Mouse (Mus musculus) kidney, embryonic 15.5 days (tissue): ENCODE results near the gene Ywhae. TPM values are rescaled to one million over a fixed set of nuclear protein-coding genes. Genes with fewer than 3 reads are reported as not detected.

Experiments
- ATAC-seq: fragments of 200-750 bp; cut with Nextera tagmentation; replicated peaks from 2 replicates; pipeline ENCODE4 v1.8.0; 2017; ENCODE audit warnings: moderate TSS enrichment; ENCODE audit not compliant: low FRiP score
- H3K27ac ChIP-seq: fragments of 300-500 bp; sonication (generic); 2 replicates; pipeline ENCODE4 v1.5.1; 2015; ENCODE audit warnings: mild to moderate bottlenecking, inconsistent platforms
- H3K27me3 ChIP-seq: fragments of 300-500 bp; sonication (generic); 2 replicates; pipeline ENCODE4 v1.6.1; 2015; ENCODE audit warnings: inconsistent platforms
- H3K36me3 ChIP-seq: fragments of 300-500 bp; sonication (generic); 2 replicates; pipeline ENCODE4 v1.6.1; 2015; ENCODE audit warnings: inconsistent platforms
- H3K4me1 ChIP-seq: fragments of 300-500 bp; sonication (generic); 2 replicates; pipeline ENCODE4 v1.6.1; 2015; ENCODE audit warnings: inconsistent platforms
- H3K4me2 ChIP-seq: fragments of 300-500 bp; sonication (generic); 2 replicates; pipeline ENCODE4 v1.6.1; 2015; ENCODE audit warnings: moderate library complexity, mild to moderate bottlenecking, inconsistent platforms
- H3K4me3 ChIP-seq: fragments of 300-500 bp; sonication (generic); replicated peaks from 2 replicates; pipeline ENCODE4 v1.5.1; 2015; ENCODE audit warnings: mild to moderate bottlenecking, inconsistent platforms
- H3K9ac ChIP-seq: fragments of 300-500 bp; sonication (generic); 2 replicates; pipeline ENCODE4 v1.6.1; 2015; ENCODE audit warnings: mild to moderate bottlenecking, inconsistent platforms
- H3K9me3 ChIP-seq: fragments of 300-500 bp; sonication (generic); replicated peaks from 2 replicates; pipeline ENCODE4 v1.6.1; 2016; ENCODE audit warnings: inconsistent platforms
- WGBS: fragments of 180-500 bp; shearing (Covaris S2); methylation state at CpG from one replicate; pipeline ENCODE4 v1.1.7; 2015; ENCODE audit warnings: mixed read lengths; 5-methylcytosine and 5-hydroxymethylcytosine counted together
- polyA plus RNA-seq: library from polyadenylated mRNA; unstranded; fragments of >200 nt; fragmentation: Nextera tagmentation; extraction: Ambion mirVana; gene quantifications from 2 replicates; pipeline ENCODE4 v1.2.1, GENCODE M21; 2015

Ywhae gene
- polyA plus RNA-seq, 1 experiment from 2014 or later: 963 TPM

DNA sequence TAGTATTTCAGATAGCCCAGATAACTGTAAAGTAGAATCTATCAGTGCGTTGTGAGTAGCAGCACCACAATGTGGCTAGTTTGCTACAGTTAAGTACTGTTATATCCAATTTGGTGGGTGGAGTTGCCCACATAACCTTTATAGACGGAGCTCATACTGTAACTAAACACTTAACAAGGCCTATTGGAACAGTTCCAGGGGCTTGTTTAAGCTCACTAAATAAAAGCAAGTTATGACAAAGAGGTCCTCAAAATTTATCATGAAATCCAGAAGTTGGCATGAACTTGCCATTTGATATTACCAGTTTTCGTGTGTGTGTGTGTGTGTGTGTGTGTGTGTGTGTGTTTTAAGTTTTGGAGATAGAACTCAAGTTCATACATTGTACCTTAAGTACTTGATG is 7.5 kb downstream of the Ywhae start:
- no peak overlapping the region for H3K4me2 ChIP-seq
- no peaks in the 10 kb centered on the region for H3K9me3 ChIP-seq
- no peak overlapping the region for H3K4me3 ChIP-seq
- peaks cover 52% of the 10 kb centered on the region for H3K4me1 ChIP-seq
- no peak overlapping the region for H3K27ac ChIP-seq
- H3K27me3 ChIP-seq: no peaks in the 10 kb centered on the region
- no peak for ATAC-seq
- WGBS: 70% methylated on average over 3 of the region's 3 CpGs
- no peak overlapping the region for H3K9ac ChIP-seq
- H3K36me3 ChIP-seq: peaks cover 46% of the 10 kb centered on the region

DNA sequence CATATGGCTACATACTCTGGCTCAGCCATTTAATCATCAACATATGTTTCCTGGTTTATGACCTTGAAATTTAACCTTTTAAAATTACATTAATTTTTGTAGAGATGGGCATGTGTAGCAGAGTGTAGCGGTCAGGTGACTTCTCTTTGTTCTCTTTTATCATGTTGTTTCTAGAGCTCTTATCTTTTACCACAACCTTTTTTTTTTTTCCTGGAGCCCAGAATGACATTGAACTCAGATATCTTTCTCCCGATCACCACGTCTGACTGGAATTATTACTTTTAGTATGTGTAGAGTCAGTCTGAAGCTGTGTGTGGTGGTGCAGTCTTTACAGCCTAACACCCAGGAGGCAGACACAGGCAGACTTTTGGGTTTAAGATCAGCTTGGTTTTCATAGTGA is 8.9 kb downstream of the Ywhae start:
- Histone ChIP-seq H3K27ac (no peak overlapping the region), H3K4me1 (peaks cover 40% of the 10 kb centered on the region), H3K9ac (no peak overlapping the region), H3K4me3 (no peak overlapping the region), H3K36me3 (peaks cover 45% of the 10 kb centered on the region), H3K9me3 (no peaks in the 10 kb centered on the region), H3K4me2 (no peak overlapping the region), H3K27me3 (no peaks in the 10 kb centered on the region)
- 74% methylated on average over 3 of the region's 3 CpGs for WGBS
- ATAC-seq: no peak

DNA sequence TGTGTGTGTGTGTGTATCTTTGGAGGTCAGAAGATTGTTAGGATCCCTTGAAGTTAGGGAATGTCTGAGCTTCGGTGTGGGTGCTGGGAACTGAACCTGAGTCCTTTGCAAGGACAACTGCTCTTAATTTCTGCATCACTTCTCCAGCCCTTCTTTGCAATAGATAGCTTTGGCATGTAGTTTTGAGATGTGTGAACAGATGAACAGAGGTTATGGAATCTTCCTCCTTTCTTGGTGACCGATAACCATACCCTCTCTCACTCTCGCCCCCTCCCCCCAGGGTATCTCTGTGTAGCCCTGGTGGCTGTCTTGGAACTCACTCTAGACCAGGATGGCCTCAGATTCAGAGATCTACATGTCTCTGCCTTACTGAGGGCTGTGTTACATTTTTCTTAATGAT is 12.1 kb downstream of the Ywhae start:
- 91% methylated on average over 3 of the region's 3 CpGs for WGBS
- Histone ChIP-seq H3K27ac (no peak overlapping the region), H3K27me3 (no peaks in the 10 kb centered on the region), H3K4me3 (no peak overlapping the region), H3K4me2 (no peak overlapping the region), H3K9me3 (no peaks in the 10 kb centered on the region), H3K4me1 (peaks cover 42% of the 10 kb centered on the region), H3K9ac (no peak overlapping the region), H3K36me3 (peaks cover 39% of the 10 kb centered on the region)
- ATAC-seq: no peak

DNA sequence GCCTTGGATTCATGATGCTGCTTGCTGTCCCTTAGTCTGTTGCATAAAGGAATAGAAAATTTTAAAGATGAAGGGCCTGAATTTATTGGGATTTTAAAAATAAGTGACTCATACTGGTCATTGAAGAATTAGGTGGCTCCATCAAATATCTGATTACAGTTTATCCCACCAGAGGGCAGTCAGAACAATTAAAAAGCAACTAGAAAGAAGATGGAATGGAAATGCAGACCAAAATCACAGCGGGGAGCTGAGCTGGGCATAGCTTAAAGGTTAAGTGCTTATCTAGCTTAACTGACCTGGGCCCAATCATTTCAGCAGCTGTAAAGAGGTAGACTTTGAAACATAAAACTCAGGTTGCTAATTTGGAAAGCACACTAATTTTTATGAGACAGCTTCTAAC is 17.9 kb downstream of the Ywhae start:
- Histone ChIP-seq H3K4me1 (peaks cover 26% of the 10 kb centered on the region), H3K9ac (no peak overlapping the region), H3K4me3 (no peak overlapping the region), H3K27ac (no peak overlapping the region), H3K27me3 (no peaks in the 10 kb centered on the region), H3K9me3 (no peaks in the 10 kb centered on the region), H3K4me2 (no peak overlapping the region), H3K36me3 (peaks cover 53% of the 10 kb centered on the region)
- no peak for ATAC-seq
- WGBS: 80% methylated on average over 1 of the region's 1 CpGs

DNA sequence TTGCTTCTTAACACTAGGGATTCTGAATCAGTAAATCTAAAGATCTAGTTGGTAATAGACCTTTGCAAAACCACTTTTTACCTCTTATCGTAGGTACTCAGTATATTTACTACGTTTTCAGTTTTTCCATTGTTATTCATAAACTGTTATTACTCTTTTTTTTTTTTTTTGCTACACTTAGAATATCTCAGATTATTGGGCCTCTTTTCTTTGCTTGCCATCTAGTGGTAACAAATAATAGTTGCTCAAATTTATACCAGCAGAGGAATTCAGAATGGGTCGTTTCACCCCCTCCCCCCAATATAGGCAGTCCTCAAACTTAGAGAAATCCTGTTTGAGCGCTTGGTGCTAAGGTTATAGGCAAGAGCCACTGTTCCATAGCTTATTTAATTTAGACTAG is 18.4 kb downstream of the Ywhae start:
- Histone ChIP-seq H3K27me3 (no peaks in the 10 kb centered on the region), H3K36me3 (peaks cover 57% of the 10 kb centered on the region), H3K4me1 (peaks cover 26% of the 10 kb centered on the region), H3K27ac (no peak overlapping the region), H3K9ac (no peak overlapping the region), H3K4me2 (no peak overlapping the region), H3K4me3 (no peak overlapping the region), H3K9me3 (no peaks in the 10 kb centered on the region)
- ATAC-seq: no peak
- 75% methylated on average over 4 of the region's 4 CpGs for WGBS

DNA sequence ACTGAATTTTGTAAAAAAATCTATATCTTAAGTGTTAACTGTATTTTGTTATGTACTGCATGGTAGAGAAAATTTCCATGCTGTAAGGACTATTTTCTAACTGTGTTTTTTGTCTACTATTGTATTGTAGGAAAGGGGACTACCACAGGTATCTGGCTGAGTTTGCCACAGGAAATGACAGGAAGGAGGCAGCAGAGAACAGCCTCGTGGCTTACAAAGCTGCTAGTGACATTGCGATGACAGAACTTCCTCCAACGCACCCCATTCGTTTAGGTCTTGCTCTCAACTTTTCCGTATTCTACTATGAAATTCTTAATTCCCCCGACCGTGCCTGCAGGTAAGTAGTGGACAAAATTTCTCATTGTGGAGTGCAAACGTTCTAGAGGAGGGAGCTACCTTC is 24.0 kb downstream of the Ywhae start:
- H3K27ac ChIP-seq: no peak overlapping the region
- no peaks in the 10 kb centered on the region for H3K27me3 ChIP-seq
- H3K9me3 ChIP-seq: no peaks in the 10 kb centered on the region
- no peak overlapping the region for H3K4me3 ChIP-seq
- no peak for ATAC-seq
- WGBS: 90% methylated on average over 8 of the region's 8 CpGs
- no peak overlapping the region for H3K9ac ChIP-seq
- no peaks in the 10 kb centered on the region for H3K4me1 ChIP-seq
- peaks cover 89% of the 10 kb centered on the region for H3K36me3 ChIP-seq
- H3K4me2 ChIP-seq: no peak overlapping the region

DNA sequence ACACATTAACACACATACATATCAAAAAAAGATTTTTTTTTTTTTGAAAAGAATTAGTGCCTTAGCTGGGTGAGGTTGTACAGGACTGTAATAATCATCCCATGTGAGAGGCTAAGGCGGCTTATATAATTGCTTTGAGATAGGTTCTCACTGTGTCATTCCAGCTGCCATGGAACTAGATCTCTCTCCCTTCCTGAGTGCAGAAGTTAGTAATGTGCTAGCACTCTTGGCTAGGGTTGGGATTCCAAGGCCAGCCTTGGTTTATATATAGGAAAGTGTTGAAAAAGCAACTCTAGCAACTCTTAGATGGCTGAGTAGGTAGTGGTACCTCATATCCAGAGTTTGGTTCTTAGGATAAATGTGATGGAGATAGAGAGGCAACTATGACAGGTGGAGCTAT is 25.9 kb downstream of the Ywhae start:
- WGBS: 93% methylated on average over 1 of the region's 1 CpGs
- H3K9ac ChIP-seq: no peak overlapping the region
- no peaks in the 10 kb centered on the region for H3K27me3 ChIP-seq
- no peak for ATAC-seq
- H3K4me2 ChIP-seq: no peak overlapping the region
- no peak overlapping the region for H3K27ac ChIP-seq
- 0 out of 2 replicates have a peak, but pooled peaks cover 2% of the 10 kb centered on the region for H3K4me1 ChIP-seq
- peaks cover 91% of the 10 kb centered on the region for H3K36me3 ChIP-seq
- no peak overlapping the region for H3K4me3 ChIP-seq
- H3K9me3 ChIP-seq: no peaks in the 10 kb centered on the region

DNA sequence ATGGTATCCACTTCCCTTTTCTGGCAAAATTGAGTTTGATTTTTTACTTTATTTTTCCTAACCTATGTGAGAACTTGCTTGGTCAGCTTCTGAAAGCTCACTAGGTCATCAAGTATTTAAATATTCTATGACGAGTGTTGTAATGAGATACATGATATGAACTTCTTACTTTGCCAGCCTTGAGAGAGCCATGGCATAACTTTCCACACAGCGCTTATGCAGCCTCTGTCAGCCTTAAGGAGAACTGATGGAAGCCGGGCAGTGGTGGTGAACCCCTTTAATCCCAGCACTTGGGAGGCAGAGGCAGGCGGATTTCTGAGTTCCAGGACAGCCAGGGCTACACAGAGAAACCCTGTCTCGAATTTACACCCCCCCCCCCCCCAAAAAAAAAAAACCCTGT is 28.1 kb downstream of the Ywhae start:
- 0 out of 2 replicates have a peak, but pooled peaks cover 2% of the 10 kb centered on the region for H3K4me1 ChIP-seq
- ATAC-seq: no peak
- H3K9ac ChIP-seq: no peak overlapping the region
- no peaks in the 10 kb centered on the region for H3K9me3 ChIP-seq
- peaks cover 95% of the 10 kb centered on the region for H3K36me3 ChIP-seq
- no peak overlapping the region for H3K4me3 ChIP-seq
- H3K4me2 ChIP-seq: no peak overlapping the region
- H3K27ac ChIP-seq: no peak overlapping the region
- no peaks in the 10 kb centered on the region for H3K27me3 ChIP-seq
- 90% methylated on average over 5 of the region's 5 CpGs for WGBS

DNA sequence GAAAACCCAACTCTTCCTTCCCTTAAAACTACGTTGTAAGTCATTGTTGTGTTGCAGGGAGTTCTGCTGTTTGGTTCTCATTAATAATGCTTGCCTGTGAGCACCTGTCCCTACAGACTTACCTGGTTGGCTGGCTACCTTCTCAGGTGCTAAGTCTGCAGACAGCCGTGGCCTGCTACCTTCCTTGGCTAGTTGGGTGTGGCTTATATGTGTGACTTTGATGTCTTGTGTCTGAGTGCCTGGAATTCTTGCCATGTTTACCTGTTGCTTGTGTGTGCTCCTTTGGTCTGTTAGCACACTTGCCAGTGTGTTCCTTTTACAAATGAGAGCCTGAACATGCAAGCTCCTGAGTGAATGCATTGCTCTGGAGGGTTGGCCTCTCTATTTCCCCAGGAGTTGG is 30.0 kb downstream of the Ywhae start:
- no peak for ATAC-seq
- WGBS: 79% methylated on average over 2 of the region's 2 CpGs
- no peak overlapping the region for H3K27ac ChIP-seq
- H3K27me3 ChIP-seq: no peaks in the 10 kb centered on the region
- no peak overlapping the region for H3K4me3 ChIP-seq
- H3K4me2 ChIP-seq: no peak overlapping the region
- H3K4me1 ChIP-seq: 0 out of 2 replicates have a peak, but pooled peaks cover 2% of the 10 kb centered on the region
- H3K9ac ChIP-seq: no peak overlapping the region
- peaks cover 97% of the 10 kb centered on the region for H3K36me3 ChIP-seq
- H3K9me3 ChIP-seq: no peaks in the 10 kb centered on the region

DNA sequence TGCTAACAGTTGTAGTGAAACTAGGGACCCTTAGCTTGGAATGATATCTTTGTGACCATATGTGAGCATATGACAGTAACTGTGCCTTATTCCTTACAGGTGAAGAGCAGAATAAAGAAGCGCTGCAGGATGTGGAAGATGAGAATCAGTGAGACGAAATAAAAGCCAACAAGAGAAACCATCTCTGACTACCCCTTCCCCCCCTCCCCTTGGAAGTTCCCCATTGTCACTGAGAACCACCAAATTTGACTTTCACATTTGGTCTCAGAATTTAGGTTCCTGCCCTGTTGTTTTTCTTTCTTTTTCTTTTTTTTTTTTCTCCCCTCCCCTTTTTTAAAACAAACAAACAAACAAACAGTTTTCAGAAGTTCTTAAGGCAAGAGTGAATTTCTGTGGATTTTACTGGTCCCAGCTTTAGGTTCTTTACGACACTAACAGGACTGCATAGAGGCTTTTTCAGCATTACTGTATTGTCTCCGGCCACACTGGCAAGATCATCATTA is 31.9 kb downstream of the Ywhae start:
- H3K9me3 ChIP-seq: no peaks in the 10 kb centered on the region
- no peak overlapping the region for H3K27ac ChIP-seq
- no peak overlapping the region for H3K9ac ChIP-seq
- no peak overlapping the region for H3K4me2 ChIP-seq
- WGBS: 84% methylated on average over 4 of the region's 4 CpGs
- peaks cover 17% of the 10 kb centered on the region for H3K4me1 ChIP-seq
- H3K36me3 ChIP-seq: peaks cover 81% of the 10 kb centered on the region
- H3K4me3 ChIP-seq: no peak overlapping the region
- H3K27me3 ChIP-seq: no peaks in the 10 kb centered on the region
- ATAC-seq: no peak

DNA sequence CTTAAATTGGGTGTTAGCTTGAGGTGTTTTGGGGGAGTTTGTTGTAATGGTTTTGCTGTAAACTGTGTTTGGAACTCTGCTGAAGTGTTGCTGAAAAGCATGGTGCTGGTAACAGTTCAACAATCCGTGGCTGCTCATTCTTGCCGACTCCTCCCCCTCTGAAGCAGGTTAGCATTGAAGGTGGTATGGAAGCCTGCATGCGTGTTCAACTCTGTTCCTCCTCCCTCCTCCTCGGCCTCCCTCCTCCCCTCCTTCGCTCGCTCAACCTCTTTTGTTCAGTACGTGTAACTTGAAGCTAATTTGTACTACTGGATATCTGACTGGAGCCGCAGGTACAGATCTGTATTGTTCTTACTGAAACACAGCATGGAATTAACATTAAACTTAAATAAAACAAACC is 32.5 kb downstream of the Ywhae start:
- Histone ChIP-seq H3K4me2 (no peak overlapping the region), H3K4me1 (peaks cover 19% of the 10 kb centered on the region), H3K36me3 (peaks cover 75% of the 10 kb centered on the region), H3K9me3 (no peaks in the 10 kb centered on the region), H3K27me3 (no peaks in the 10 kb centered on the region), H3K4me3 (no peak overlapping the region), H3K9ac (no peak overlapping the region), H3K27ac (no peak overlapping the region)
- ATAC-seq: no peak
- WGBS: 78% methylated on average over 8 of the region's 8 CpGs

DNA sequence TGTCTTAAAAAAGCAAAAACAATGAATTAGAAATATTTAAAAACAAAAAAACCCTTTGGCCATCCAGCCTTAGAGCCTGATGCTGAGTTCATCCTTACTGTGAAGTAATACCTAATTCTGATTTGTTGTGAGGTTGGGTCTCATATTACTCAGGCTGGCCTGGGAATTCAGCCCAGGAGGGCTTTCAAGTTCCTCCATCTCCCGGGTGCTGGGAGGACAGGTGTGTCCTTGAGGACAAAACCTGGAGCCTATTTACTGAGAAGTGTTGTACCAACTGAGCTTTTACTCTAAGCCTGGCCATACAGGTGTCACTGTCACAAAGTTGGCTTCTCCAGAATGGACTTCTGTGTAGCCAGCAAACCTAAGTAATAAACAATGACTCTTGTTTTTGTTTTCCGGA is 34.3 kb downstream of the Ywhae start:
- ATAC-seq: no peak
- H3K9me3 ChIP-seq: no peaks in the 10 kb centered on the region
- H3K4me3 ChIP-seq: no peak overlapping the region
- peaks cover 19% of the 10 kb centered on the region for H3K4me1 ChIP-seq
- no peak overlapping the region for H3K4me2 ChIP-seq
- WGBS: 67% methylated on average over 2 of the region's 2 CpGs
- H3K27me3 ChIP-seq: no peaks in the 10 kb centered on the region
- 0 out of 2 replicates have a peak overlapping the region, but pooled peaks have one; percentile 28 for H3K27ac ChIP-seq
- H3K9ac ChIP-seq: no peak overlapping the region
- H3K36me3 ChIP-seq: peaks cover 58% of the 10 kb centered on the region
